1 mouse cellular context compared by ENCODE assay signal in the genomic region with DNA sequence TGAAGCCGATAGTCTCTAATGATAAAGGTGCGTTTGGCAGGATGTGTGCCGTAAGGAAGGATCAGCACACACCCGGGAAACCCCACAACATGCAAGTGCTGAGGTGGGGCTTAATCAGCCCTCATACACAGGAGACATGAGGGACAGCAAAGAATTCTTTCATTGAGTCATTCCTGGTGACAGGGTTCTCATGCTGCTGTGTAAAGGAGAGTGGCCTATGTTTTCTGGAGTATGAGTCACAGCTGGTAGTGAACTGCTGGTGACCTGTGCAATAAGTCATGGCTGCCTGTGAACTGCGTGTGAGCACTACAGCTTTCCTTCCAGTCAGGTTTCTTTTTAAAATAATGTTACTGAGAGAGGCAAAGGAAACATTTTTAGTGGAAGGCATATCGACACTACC.
TF ChIP-seq lines count a peak whose summit lies in the region.

No protein-coding gene starts in this region.

TF ChIP-seq in MEL, 35 proteins besides CTCF, POLR2A, EP300 and RAD21 (continued from another document):
- TF ChIP-seq CHD2 (IDR thresholded peaks at IDR 0.05; ENCODE audit: low read length) = no peak
- no peak for TF ChIP-seq TBP (IDR thresholded peaks at IDR 0.05; ENCODE audit: low read depth, low read length)
- TF ChIP-seq POLR2AphosphoS5 (IDR thresholded peaks at IDR 0.05; ENCODE audit: borderline replicate concordance, low read depth, low read length) = no peak
- no peak for TF ChIP-seq ZNF384 (IDR thresholded peaks at IDR 0.05; ENCODE audit: low read depth, low read length)
- no peak for TF ChIP-seq NELFE (IDR thresholded peaks at IDR 0.05; ENCODE audit: low read depth, low read length)
- no peak for TF ChIP-seq MYB (IDR thresholded peaks at IDR 0.05; ENCODE audit: low read depth, low read length)
- no peak for TF ChIP-seq POLR2AphosphoS2 (IDR thresholded peaks at IDR 0.05; ENCODE audit: low read length)
- no peak for TF ChIP-seq RCOR1 (IDR thresholded peaks at IDR 0.05; ENCODE audit: low read depth, low read length)
- no peak for TF ChIP-seq USF1 (IDR thresholded peaks at IDR 0.05; ENCODE audit: low read depth, low read length)
- no peak for TF ChIP-seq MAZ (IDR thresholded peaks at IDR 0.05; ENCODE audit: low read depth, low read length)
- no peak for TF ChIP-seq SMC3 (IDR thresholded peaks at IDR 0.05; ENCODE audit: low read depth, low read length)
